Mouse (Mus musculus): ENCODE measurements around the gene Ran.

GRCm38 (mm10) chr5:129020300-129020668 lies 415 bp downstream of the Ran start:
- no peak for TF ChIP-seq TAL1 (IDR thresholded peaks at IDR 0.05; ENCODE audit: low read length)
- no peak for TF ChIP-seq GATA1 (IDR thresholded peaks at IDR 0.05; ENCODE audit: low read length)
